Mouse (Mus musculus): ENCODE data around the gene Ntm.

GRCm38 (mm10) chr9:29406046-29406445 is 556.9 kb downstream of the Ntm start:
- no peak for TF ChIP-seq POLR2A (IDR thresholded peaks at IDR 0.05; ENCODE audit: control insufficient read depth, low read depth, low read length)
- TF ChIP-seq CTCF (IDR thresholded peaks at IDR 0.05; ENCODE audit: control insufficient read depth, insufficient read depth, insufficient replicate concordance, low read depth, low read length) = no peak
